Mouse (Mus musculus): ENCODE results near the gene Pdcd2l. TPM values are rescaled to one million over a fixed set of nuclear protein-coding genes. Genes with fewer than 3 reads are reported as not detected.

The Pdcd2l gene
- total and polyA plus RNA-seq, 3 experiments: 27.9 to 51.6 (median 39.5) TPM

DNA sequence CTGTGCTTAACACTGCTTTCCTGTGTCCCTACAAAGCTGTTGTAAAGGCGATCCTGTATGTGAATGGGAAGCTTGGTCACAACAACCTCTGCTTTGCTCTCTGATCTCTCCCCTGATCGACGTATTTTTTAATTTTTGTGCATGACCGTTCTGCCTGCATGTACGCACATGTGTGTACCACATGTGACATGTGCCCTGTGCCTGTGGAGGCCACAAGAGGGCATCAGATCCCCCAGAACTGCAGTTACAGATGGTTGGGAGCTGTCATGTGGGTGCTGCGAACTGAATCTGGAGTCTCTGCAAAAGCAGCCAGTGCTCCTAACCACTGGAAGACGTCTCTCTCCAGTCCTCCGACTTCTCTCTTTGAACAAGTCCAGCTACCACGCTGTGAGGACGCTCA, 25.9 kb upstream of the Pdcd2l start:
- DNase-seq (ENCODE audit: extremely low read depth): no peak
- H3K4me3 ChIP-seq (replicated peaks in 1 of 3; ENCODE audit: low read depth in 2 of 3, low read length in 2 of 3, poor library complexity in 1 of 3): no peak overlapping the region
- no peaks in the 10 kb centered on the region for H3K27me3 ChIP-seq (replicated peaks)
- in situ Hi-C loops (cut with MboI; ENCODE audit: low pct_ligation_motif_present, low pct_unique_long_range_greater_than_20kb, low sequenced_read_pairs) (no loop called here), dilution Hi-C loops (cut with MboI; ENCODE audit: extremely low pct_ligation_motif_present, extremely low pct_unique_long_range_greater_than_20kb, low sequenced_read_pairs) (no loop called here)
- TF ChIP-seq E2F4 (IDR thresholded peaks at IDR 0.05; ENCODE audit: insufficient replicate concordance, low read depth, low read length) (no peak), CTCF (conservative IDR thresholded peaks at IDR 0.05 in 1 of 2, IDR thresholded peaks at IDR 0.05 in 1 of 2; ENCODE audit: low read depth in 2 of 2, low read length in 2 of 2) (peak in 1 of 2 experiments; percentile 20; a peak in 1 of 4 replicates)
- no peak overlapping the region for H3K27ac ChIP-seq (ENCODE audit: insufficient read depth, low read depth)
- peaks cover 2 to 20% of the 10 kb centered on the region in 2 experiments; a peak in 2 of 4 replicates for H3K4me1 ChIP-seq (ENCODE audit: control insufficient read depth in 1 of 2, insufficient read depth in 2 of 2)
- H3K36me3 ChIP-seq (replicated peaks in 1 of 2; ENCODE audit: control insufficient read depth in 1 of 2, insufficient read depth in 1 of 2, low read length in 1 of 2): peaks cover 86 to 98% of the 10 kb centered on the region in 2 experiments
- no peak overlapping the region for H3K9ac ChIP-seq (ENCODE audit: insufficient read depth, low read depth)
- H3K9me3 ChIP-seq (replicated peaks; ENCODE audit: low read length): peaks cover 6% of the 10 kb centered on the region
- peaks cover 15% of the 10 kb centered on the region for H3K79me2 ChIP-seq (replicated peaks; ENCODE audit: control insufficient read depth, extremely low read depth, insufficient read depth, poor library complexity, severe bottlenecking)
- no peak overlapping the region for H3K4me2 ChIP-seq (ENCODE audit: insufficient read depth, low read depth, poor library complexity, severe bottlenecking)

GRCm38 (mm10) chr7:34221594-34222250, 25.3 kb upstream of the Pdcd2l start:
- peaks cover 2 to 14% of the 10 kb centered on the region in 2 experiments; a peak in 2 of 4 replicates for H3K4me1 ChIP-seq (ENCODE audit: control insufficient read depth in 1 of 2, insufficient read depth in 2 of 2)
- no peak for DNase-seq (ENCODE audit: extremely low read depth)
- H3K27ac ChIP-seq (ENCODE audit: insufficient read depth, low read depth): no peak overlapping the region
- peaks cover 6% of the 10 kb centered on the region for H3K9me3 ChIP-seq (replicated peaks; ENCODE audit: low read length)
- H3K27me3 ChIP-seq (replicated peaks): no peaks in the 10 kb centered on the region
- no peak overlapping the region for H3K9ac ChIP-seq (ENCODE audit: insufficient read depth, low read depth)
- dilution Hi-C loops (cut with MboI; ENCODE audit: extremely low pct_ligation_motif_present, extremely low pct_unique_long_range_greater_than_20kb, low sequenced_read_pairs): no loop called here
- in situ Hi-C loops (cut with MboI; ENCODE audit: low pct_ligation_motif_present, low pct_unique_long_range_greater_than_20kb, low sequenced_read_pairs): no loop called here
- no peak overlapping the region for H3K4me2 ChIP-seq (ENCODE audit: insufficient read depth, low read depth, poor library complexity, severe bottlenecking)
- no peak overlapping the region for H3K4me3 ChIP-seq (replicated peaks in 1 of 3; ENCODE audit: low read depth in 2 of 3, low read length in 2 of 3, poor library complexity in 1 of 3)
- H3K79me2 ChIP-seq (replicated peaks; ENCODE audit: control insufficient read depth, extremely low read depth, insufficient read depth, poor library complexity, severe bottlenecking): peaks cover 9% of the 10 kb centered on the region; the same call in 1 of the 2 replicates
- no peak for TF ChIP-seq TCF12 (IDR thresholded peaks at IDR 0.05; ENCODE audit: low read depth, low read length)
- peaks cover 84 to 98% of the 10 kb centered on the region in 2 experiments for H3K36me3 ChIP-seq (replicated peaks in 1 of 2; ENCODE audit: control insufficient read depth in 1 of 2, insufficient read depth in 1 of 2, low read length in 1 of 2)

DNA sequence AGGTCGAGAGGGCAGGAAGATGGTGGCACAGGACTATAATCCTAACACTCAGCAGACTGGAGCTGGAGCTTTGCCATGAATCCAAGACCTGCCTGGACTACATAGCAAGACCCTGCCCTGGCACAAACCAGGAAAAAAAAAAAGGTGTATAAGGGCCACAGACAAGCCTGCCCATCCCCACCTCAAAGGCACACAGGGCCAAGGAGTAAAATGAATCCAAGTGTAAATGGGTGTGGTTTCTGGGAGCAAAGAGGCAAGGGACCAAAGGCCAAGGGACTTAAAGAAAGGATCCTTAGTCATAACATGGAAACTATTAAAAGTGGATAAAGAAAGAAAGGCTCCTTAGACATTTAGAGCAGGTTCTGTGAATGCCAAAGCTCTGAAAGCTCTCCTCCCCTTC, 22.0 kb upstream of the Pdcd2l start:
- in situ Hi-C loops (cut with MboI; ENCODE audit: low pct_ligation_motif_present, low pct_unique_long_range_greater_than_20kb, low sequenced_read_pairs): no loop called here
- dilution Hi-C loops (cut with MboI; ENCODE audit: extremely low pct_ligation_motif_present, extremely low pct_unique_long_range_greater_than_20kb, low sequenced_read_pairs): no loop called here
- no peak for DNase-seq (ENCODE audit: extremely low read depth)
- Histone ChIP-seq H3K4me1 (ENCODE audit: control insufficient read depth in 1 of 2, insufficient read depth in 2 of 2) (no peaks in the 10 kb centered on the region), H3K4me2 (ENCODE audit: insufficient read depth, low read depth, poor library complexity, severe bottlenecking) (no peak overlapping the region), H3K79me2 (replicated peaks; ENCODE audit: control insufficient read depth, extremely low read depth, insufficient read depth, poor library complexity, severe bottlenecking) (no peaks in the 10 kb centered on the region), H3K27ac (ENCODE audit: insufficient read depth, low read depth) (no peak overlapping the region), H3K27me3 (replicated peaks) (no peaks in the 10 kb centered on the region), H3K36me3 (replicated peaks in 1 of 2; ENCODE audit: control insufficient read depth in 1 of 2, insufficient read depth in 1 of 2, low read length in 1 of 2) (peaks cover 88 to 100% of the 10 kb centered on the region in 2 experiments), H3K9ac (ENCODE audit: insufficient read depth, low read depth) (no peak overlapping the region), H3K4me3 (replicated peaks in 1 of 3; ENCODE audit: low read depth in 2 of 3, low read length in 2 of 3, poor library complexity in 1 of 3) (no peak overlapping the region), H3K9me3 (replicated peaks; ENCODE audit: low read length) (peaks cover 6% of the 10 kb centered on the region)
- no peak for TF ChIP-seq TBP (conservative IDR thresholded peaks at IDR 0.05; ENCODE audit: low read depth, low read length)
- TF ChIP-seq NRF1 (IDR thresholded peaks at IDR 0.05; ENCODE audit: low read depth, low read length): no peak
- TF ChIP-seq USF1 (IDR thresholded peaks at IDR 0.05; ENCODE audit: low read depth, low read length): no peak
- no peak for TF ChIP-seq RCOR1 (conservative IDR thresholded peaks at IDR 0.05; ENCODE audit: low read depth, low read length)
- TF ChIP-seq CTCF (conservative IDR thresholded peaks at IDR 0.05 in 1 of 2, IDR thresholded peaks at IDR 0.05 in 1 of 2; ENCODE audit: low read depth in 2 of 2, low read length in 2 of 2): no peak
- TF ChIP-seq CHD1 (IDR thresholded peaks at IDR 0.05; ENCODE audit: low read depth, low read length): no peak
- TF ChIP-seq KAT2A (IDR thresholded peaks at IDR 0.05; ENCODE audit: insufficient replicate concordance, low read length): no peak
- no peak for TF ChIP-seq TCF12 (IDR thresholded peaks at IDR 0.05; ENCODE audit: low read depth, low read length)
- TF ChIP-seq MAZ (IDR thresholded peaks at IDR 0.05; ENCODE audit: low read depth, low read length): no peak
- no peak for TF ChIP-seq MEF2A (IDR thresholded peaks at IDR 0.05; ENCODE audit: borderline replicate concordance, low read depth, low read length)
- no peak for TF ChIP-seq ELF1 (IDR thresholded peaks at IDR 0.05; ENCODE audit: low read depth, low read length)
- TF ChIP-seq NELFE (IDR thresholded peaks at IDR 0.05; ENCODE audit: low read depth, low read length): no peak
- no peak for TF ChIP-seq PAX5 (IDR thresholded peaks at IDR 0.05; ENCODE audit: low read length)
- no peak for TF ChIP-seq SMC3 (IDR thresholded peaks at IDR 0.05; ENCODE audit: low read depth, low read length)

Measured in CH12.LX (cell line).